Mouse (Mus musculus): ENCODE results near the gene Zfp536. TPM values are rescaled to one million over a fixed set of nuclear protein-coding genes. Genes with fewer than 3 reads are reported as not detected.

Zfp536 gene
- total RNA-seq, 2 experiments from 2014 or later, result 41.8 to 45.8 TPM

DNA sequence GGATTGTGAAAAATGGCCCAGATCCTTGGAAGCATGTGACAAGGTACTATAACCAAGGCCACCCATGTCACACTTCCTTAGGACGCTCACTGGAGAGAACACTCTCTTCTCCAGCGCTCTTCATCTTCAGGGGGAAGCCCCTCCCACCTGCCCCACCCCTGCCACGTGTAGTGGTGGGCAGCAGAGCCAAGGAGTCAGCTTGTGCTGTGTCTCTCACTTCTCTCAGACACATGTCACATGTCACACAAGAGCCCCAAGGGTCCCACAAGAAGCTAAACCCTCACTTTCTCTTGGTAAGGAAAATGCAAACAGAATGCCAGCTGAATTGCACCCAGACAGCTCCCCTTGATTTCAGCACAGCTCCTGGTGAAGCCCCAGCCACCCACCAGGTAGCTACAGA, 213.6 kb downstream of the Zfp536 start:
- no peak for DNase-seq (ENCODE audit: low spot score in 2 of 2)

DNA sequence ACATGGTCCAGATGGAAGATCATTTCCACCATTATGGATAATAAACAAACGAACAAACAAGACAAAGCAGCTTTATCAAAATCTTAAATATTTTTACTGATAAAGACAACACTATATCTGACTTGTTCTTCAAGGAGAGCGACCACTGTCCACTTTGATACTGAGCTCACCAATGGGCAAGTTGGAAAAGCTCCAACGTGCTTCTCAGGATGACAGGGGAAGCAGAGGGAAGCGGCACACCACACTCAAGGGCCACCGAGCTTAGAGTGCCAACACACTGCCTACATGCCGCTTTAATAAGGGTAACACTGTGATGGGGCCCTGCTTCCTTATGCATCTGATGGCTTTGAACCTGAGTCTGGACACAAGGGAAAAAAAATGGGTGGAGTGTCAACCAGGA, 214.1 kb downstream of the Zfp536 start:
- no peak for DNase-seq (ENCODE audit: low spot score in 2 of 2)

DNA sequence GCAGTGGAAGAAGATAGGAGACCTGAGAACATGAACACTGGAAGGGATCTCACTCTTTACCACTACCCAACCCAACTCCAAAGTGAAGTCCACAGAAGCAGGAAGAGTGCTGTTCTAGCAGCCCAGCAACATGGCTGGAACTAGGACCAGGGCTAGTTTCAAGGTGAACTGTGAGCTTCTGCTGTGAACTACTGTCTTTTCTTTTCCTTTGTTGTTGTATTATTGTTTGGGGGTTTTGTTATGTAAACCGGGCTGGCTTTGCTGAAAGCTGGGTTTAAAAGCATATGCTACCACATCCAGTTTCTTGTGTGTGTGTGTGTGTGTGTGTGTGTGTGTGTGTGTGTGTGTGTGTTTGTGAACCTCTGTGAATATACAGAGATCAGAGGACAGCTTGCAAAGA, 216.6 kb downstream of the Zfp536 start:
- DNase-seq (ENCODE audit: low spot score in 2 of 2), result no peak

DNA sequence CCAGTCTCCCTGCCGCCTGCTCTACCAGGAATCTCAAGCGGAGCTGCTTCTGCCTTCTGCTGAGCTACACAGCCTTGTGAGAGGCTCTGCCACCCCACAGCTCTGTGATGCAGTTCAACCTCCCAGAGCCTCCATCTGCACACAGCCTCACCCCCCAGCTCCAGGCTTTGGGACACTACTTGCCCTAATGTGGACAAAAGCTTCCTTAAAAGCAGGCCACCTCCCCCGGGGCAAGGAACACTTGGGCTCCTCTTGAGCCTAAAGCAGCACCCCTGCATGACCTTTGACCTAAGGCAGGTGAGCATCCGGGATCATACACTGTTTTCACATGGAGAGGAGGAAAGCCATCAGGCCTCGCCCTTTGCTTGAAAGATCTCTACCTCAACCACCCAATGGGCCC, 219.0 kb downstream of the Zfp536 start:
- DNase-seq (ENCODE audit: low spot score in 2 of 2), result no peak

DNA sequence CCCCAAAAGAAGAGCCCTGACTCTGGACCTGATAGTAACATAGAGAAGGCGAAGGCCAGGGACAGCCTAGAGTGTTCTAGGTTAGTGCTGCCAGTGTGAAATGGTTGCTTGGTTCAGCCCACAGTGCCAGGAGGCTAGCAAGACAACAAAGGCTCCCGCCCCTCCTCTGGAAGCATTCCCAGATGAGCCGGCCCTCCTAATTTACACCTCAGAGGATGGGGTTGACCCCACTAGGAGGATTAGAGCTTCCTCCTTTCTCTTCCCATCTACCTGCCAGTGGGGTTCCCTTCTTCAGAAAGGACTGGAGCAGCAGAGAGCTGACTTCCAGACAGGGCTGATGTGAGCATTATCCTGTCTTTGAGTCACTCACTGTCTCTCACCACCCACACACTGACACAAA, 219.8 kb downstream of the Zfp536 start:
- DNase-seq (ENCODE audit: low spot score in 2 of 2), result no peak

DNA sequence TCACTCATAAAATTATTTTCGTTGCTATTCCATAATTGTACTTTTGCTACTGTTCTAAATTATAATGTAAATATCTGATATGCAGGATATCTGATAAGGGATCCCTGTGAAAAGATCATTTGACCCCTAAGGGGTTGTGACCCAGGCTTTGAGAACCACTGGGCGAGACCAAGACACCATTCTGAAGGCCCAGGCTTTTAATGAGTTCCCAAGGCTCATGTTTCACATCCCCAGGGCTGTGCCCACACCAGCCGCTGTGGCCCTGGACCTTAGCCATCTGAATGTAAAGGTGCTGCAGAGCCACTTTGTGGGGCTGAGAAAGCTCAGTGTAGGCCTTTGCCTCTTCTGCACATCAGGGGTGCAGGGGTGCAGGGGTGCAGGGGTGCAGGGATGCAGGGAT, 221.1 kb downstream of the Zfp536 start:
- no peak for DNase-seq (ENCODE audit: low spot score in 2 of 2)

DNA sequence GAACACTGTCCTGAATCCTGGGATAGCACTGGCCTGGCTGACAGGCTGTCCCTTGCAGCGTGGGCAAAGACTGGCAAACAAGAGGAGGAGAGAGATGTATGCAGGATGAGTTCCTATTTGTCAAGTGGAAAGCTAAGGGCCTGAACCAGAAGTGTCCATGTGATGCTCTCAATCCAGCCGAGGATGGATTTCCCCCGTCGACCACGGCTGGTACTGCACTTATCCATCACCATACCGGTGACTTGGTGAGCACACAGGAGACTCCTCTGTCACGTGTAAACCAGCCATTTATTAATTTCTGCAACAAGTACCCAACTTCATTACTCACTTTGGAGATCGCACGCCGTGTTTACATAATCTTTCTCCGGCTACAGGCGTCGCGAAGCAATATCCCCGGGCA, 224.6 kb downstream of the Zfp536 start:
- no peak for DNase-seq (ENCODE audit: low spot score in 2 of 2)

DNA sequence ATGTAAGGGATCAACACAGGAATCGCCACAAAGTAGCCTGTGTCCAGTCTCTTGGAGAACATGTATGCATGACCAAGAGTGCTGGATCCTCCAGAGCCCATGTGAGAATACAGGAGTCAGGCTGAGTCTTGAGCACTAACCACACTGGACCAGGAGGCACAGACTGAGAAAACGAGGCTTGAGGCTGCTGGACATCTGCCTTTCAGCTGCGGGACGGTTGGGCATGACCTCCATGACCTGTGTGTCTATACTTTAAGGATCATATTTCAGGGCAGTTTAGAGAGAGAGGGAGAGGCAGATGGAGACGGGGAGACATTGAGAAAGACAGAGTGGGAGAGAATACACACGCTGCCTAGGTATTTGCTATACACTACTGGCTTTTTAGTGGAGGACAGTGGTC, 229.4 kb downstream of the Zfp536 start:
- DNase-seq (ENCODE audit: low spot score in 2 of 2), result no peak

DNA sequence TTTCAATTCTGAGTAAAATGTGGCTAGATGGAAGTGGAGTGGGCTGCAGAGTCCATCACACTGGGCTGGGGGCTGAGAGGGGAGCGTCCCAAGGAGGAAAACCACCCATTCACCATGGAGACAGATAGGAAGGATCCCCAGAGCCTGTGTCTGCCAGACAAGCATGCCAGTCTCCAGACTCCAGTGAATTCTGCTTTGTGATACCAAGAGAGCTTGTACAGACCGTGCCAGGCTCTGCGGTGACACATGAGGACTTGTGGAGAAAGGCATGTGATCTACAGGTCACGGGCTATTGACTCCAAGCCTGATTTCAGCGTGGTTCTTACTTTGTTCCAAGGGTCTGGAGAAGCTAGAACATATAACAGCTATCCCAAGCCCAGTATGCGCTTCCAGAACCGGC, 230.5 kb downstream of the Zfp536 start:
- DNase-seq (ENCODE audit: low spot score in 2 of 2), result no peak

DNA sequence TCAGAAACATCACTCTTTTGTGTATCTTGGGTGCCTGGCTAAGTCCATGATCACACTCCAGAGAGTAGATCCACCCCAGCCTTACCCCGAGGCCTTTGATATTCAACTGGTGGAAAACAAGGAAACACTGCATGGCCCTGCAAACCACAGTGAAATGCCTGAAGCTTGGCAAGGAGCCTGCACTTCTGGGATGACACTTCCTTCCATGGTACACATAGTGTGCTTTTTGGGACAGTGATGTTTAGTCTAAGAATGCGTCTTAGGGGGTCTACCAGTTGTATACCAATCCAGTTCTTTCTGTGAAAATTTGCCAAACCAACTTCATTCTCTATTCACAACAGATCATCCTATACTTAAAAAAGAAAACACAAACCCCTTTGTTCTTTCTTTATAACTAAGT, 242.3 kb downstream of the Zfp536 start:
- no peak for DNase-seq (ENCODE audit: low spot score in 2 of 2)

DNA sequence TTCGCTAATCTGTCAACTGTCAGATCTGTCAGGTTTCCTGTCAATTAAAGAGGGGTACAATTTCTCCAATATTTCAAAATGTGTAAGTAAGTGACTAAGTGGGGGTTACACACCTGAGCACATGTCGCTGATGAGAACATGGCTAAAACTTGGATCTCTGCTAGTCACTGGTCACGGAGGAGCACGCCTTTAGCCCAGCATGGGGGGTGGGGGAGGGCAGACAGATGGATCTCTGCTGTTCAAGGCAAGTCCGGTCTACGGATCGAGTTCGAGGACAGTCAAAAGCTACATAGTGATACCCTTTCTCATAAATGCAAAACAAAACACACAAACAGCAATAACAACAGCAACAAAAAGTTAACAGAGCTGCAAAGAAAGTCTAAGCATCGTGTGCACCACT, 245.1 kb downstream of the Zfp536 start:
- no peak for DNase-seq (ENCODE audit: low spot score in 2 of 2)

DNA sequence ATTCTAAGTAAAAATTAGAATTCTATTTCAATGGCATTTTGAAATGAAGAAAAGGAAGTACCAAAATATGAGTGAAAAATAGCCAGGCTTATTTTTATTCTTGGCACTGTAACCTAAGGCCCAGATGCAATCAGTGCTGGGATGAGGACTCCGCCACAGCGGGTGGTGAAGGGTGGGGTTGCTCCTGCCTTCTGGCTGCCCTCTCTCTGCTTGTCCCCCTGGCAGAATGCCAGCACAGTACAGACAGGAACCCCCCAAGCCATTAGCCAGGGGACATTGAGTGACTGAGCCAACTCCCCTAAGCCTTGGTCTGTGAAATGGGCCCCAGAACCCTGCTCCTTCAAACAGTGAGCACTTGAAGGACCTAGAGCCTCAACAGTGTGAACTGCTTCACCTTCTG, 245.6 kb downstream of the Zfp536 start:
- DNase-seq (ENCODE audit: low spot score in 2 of 2), result no peak

DNA sequence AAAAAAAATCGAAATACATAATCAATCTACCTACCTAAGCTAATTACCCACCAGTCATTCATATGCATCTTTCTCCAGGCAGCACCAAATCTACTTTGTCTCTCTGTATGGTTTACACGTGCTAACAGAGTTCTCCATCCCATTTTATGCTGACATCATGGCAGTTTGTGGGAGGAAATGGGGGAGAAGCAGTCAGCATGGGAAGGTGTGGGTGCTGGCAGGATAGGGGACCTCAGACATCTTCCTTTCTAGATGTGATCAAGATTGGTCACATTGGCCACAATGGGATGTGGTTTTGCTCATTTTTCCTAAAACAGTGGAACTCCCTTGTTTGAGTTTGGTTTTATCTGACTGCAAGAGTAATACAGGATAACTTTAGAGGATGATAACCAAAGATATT, 252.0 kb downstream of the Zfp536 start:
- DNase-seq (ENCODE audit: low spot score in 2 of 2), result no peak

DNA sequence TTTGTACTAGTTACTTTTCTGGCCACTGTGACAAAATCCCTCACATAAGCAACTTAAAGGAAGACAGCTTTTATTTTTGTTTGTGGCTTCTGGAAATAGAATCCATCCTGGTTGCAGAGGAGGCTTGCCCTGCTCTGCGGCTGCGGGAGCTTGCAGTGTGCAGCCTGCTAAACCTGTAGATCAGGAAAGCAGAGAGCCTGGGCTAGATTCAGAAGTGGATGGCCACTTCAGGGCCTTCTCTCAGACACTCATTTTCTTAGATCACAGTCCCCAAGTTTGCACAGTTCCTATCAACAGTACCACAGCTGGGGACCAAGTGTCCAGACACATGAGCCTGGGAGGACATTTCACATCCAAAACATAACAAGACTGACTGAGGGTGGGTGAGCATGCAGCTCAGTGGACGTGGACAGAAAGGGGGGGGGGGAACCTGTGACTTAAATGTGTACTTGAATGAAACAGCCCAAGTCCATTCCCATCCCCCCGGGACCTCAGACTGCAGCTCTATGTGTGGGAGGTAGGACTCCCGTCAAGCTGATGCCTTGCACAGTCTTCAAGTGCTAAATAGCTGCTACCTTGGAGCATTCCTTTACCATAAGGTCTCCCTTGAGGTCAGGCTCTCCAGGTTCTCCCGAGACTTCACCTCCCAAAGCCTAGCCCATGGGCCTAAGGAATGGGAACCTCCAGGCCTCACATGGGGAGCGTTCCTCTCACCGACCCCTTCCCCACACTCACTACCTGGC, 262.3 kb downstream of the Zfp536 start:
- DNase-seq (ENCODE audit: low spot score in 2 of 2), result no peak

DNA sequence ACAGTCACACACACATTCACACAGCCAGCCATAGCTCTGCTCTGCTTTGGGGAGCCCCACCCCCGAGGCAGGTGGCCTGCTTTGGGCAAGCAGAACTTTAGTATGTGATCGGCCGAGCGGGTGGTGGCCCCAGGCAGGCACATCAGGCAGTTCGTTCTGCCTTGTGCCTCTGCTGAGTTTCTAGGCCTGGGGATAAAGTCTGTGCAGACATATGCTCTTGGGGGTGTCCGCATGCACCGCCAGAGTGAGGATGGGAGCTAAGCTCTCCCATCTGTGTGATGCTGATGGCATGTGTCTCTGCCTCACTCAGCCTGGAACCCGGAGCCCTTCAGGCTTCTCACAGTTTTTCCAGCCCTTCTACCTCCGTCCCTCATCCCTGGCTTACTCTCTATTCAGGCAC, 263.7 kb downstream of the Zfp536 start:
- DNase-seq (ENCODE audit: low spot score in 2 of 2), result peak; percentile 44 to 53

DNA sequence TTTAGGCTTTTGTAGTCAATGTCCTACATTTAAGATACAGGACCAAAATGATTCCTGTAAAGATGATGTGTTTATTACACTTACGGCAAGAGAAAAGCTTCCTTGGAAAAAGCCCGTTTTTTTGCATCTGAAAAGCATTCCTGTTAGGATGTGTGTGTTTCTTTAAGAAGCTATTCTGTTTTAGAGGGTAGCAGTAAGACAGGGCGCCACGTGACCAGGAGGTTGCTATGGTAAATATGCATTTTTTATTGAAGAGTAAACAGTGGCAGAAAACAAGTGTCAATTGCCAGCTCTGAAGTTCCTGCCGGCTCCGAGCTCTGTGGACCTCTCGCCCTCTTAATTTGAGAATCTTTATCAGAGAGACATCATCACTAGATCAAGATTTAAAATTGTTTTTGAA, 267.9 kb downstream of the Zfp536 start:
- no peak for DNase-seq (ENCODE audit: low spot score in 2 of 2)

DNA sequence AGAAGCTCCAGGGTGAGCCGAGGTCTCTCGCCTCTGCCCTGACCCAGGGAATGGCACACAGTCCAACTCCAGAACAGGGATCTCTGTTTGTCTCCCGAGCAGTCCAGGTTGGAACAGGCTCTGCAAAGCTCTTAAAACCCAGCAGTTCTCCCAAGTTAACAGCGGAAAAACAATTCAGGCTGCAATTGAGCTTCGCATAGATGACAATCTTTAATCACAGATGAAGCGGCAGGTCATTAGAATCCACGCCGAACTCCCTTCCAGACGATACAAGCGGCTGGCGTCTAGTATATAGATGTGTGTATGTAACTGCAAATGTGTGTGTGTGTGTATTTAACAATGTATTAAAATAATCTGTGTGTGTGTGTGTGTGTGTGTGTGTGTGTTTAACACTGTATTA, 268.3 kb downstream of the Zfp536 start:
- DNase-seq (ENCODE audit: low spot score in 2 of 2), result no peak

DNA sequence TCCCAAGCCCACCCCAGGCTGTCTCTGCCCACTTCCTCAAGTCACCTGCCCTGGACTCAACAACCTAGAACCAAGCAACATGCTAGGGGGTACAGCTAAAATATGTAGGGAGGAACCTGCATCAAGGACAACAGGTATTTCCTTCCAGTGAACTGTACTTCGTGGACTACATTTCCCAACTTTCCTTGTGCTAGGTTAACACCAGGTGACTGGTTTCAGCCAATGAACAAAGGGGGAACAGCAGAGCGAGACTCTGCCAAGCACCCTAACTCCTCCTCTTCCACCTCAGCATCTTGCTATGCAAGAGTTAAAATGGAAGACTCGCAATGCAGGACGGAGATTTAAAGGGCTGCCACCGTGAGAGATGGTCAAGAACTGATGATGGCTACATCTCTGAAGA, 274.6 kb downstream of the Zfp536 start:
- DNase-seq (ENCODE audit: low spot score in 2 of 2), result no peak

DNA sequence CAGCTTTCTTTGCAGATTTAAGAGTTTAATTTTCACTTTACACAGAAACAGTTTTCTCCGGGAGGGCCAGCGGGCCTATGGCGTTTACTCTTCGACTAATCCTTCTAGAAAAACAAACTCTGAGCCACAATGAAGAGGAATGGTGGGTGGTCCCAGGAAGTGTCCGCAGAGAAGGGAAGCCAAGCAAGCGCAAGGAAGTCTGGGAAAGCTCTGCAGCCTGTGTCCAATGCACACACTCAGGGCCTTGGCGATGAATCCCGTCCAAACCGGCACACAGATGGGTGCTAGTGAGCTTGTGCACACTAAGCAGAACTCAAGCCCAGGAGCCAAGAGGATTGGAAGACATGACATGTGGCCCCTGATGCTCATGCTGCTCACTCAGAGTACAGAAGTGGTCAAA, 276.9 kb downstream of the Zfp536 start:
- DNase-seq (ENCODE audit: low spot score in 2 of 2), result no peak

DNA sequence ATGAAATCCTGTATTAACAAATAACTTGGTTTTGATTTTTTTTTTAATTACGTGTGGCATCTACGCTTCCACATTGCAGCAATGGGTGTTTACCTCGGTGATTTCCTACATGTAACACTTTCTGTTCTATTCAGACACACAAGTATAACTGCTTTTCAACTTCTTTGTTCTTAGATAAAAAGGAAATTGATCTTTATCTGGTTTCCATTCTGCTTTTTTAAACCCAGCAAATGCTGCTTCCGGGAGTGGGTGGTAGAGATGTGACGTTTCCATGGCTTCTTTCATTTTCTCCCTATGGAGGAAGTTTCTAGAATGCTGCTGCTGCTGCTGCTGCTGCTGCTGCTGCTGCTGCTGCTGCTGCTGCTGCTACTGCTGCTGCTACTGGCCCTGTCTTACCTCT, 283.1 kb downstream of the Zfp536 start:
- DNase-seq (ENCODE audit: low spot score in 2 of 2), result no peak

DNA sequence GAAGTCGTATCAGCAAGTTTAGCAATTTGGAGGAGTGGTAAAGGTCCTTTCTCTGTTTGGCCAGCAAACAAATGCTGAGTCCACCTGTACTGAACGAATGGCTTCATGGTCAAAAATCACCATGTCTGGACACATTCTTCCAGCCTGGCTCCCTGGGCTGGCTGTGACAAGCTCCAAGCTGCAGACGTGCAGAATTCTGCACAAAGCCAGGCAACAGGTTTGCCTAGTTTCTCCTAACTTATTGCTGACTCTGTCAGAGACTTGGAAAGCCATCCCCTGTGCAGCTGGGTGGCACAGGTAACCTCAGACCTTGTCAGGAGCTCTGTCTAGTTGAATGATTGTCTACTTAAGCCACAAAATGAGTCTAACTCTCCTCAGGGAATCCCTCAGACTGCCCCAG, 288.5 kb downstream of the Zfp536 start:
- DNase-seq (ENCODE audit: low spot score in 2 of 2), result no peak

DNA sequence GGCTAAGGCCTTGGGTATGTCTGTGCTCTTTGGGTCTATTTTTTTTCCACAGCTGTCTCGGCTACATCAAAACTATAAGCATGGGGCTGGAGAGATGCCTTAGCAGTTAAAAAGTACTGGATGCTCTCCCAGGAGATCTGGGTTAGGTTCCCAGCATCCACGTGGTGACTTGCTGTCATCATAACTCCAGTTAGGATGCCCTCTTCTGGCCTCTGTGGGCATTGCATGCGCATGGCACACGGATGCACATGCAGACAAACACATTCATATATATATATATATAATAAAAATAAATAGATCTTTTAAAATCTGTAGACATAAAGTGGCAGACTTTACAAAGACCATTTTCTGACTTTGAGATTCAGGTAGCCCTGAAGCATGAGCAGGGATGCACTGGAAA, 290.9 kb downstream of the Zfp536 start:
- peak in 1 of 2 experiments; percentile 18 for DNase-seq (ENCODE audit: low spot score in 2 of 2)

DNA sequence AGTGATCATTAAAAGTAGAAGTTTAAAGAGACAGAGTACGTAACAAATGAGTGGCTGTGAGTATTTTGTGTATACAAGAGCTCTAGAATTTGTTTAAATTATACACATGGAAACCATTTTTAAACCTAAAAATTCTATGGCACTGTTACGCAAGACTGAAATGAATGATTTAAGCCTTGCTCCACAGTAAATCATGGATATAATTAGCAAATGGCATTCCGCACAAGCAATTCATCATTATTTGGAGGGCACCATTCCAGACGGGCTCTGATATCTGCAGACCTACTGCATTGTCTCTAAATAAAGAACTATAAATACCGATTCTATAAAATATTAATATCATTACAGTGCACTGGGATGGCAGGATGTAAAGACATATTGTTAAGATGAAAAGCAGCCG, 292.3 kb downstream of the Zfp536 start:
- no peak for DNase-seq (ENCODE audit: low spot score in 2 of 2)

DNA sequence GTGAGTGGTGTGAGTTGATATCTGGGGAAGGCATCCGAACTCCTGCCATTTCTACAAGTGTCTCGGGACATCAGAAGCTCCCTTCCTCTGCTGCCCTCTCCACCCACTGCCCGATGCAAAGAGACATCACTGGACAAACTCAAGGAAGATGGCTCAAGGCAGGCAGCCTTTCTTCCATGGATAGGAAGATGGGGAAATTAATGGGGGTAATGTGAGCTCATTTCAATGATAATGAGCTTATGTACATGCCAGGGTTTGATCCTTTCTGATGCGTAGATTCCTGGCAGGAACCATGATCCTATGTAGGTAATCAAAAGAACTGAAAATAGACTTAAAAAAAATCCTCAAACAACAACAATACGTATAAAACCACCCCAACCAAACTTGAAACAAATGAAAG, 296.1 kb downstream of the Zfp536 start:
- DNase-seq (ENCODE audit: low spot score in 2 of 2), result no peak
